Mouse (Mus musculus): ENCODE measurements around the gene Zfp65. TPM values are rescaled to one million over a fixed set of nuclear protein-coding genes. Genes with fewer than 3 reads are reported as not detected.
A peak's percentile ranks its signal among the peaks of the same experiment; 100 is the strongest.
"Not testable (repeated sequence)": the region's sequence is repeated elsewhere in the genome, so short reads cannot be mapped to it uniquely, and the experiment has no call there.

The Zfp65 gene
- total RNA-seq (2021) = 10 to 100 TPM; 13.2 to 13.3 TPM

DNA sequence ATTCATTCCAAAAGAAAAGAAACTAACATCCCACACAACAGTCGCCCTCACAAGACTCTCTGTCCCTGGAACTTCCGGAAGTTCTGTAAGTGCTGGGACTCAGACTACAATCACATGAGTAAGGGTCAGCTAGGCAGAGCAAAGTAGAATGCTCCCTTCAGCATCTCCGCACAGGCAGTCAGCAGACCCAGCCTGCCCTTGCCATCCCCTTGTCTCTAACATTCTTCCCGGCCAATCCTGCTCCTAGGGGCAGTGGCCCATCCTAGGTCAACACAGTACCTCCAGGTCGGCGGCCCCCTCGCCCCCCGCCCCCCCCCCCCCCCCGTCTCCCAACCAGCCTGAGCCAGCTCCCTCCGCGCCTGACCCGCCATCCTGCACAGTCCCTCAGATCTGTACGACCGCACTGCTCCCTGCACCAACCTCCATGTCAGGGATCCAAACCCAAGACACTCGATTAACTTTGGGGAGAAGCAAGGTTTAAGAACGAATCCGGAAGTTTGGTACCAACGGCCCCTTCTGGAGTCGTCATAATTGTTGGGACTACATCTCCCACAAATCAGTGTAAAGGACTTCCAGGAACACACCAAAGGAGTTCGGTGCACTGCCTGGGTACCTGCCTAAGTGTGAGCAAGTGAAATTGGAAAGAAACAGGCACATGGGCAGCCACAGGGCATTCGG lies at the start of gene Zfp65:
Gene Zfp65, minus strand, starts transcription at position 533 of the 678 bp plus-strand sequence.
- intact Hi-C loops (cut with DNase I) = loop anchor here (5.0 to 10.0 kb wide), 3 partner anchors 86 to 116 kb away; partner anchors contain the start of gene Zfp273
- DNase-seq (ENCODE audit: low spot score in 2 of 2) = peak; percentile 74 to 82

DNA sequence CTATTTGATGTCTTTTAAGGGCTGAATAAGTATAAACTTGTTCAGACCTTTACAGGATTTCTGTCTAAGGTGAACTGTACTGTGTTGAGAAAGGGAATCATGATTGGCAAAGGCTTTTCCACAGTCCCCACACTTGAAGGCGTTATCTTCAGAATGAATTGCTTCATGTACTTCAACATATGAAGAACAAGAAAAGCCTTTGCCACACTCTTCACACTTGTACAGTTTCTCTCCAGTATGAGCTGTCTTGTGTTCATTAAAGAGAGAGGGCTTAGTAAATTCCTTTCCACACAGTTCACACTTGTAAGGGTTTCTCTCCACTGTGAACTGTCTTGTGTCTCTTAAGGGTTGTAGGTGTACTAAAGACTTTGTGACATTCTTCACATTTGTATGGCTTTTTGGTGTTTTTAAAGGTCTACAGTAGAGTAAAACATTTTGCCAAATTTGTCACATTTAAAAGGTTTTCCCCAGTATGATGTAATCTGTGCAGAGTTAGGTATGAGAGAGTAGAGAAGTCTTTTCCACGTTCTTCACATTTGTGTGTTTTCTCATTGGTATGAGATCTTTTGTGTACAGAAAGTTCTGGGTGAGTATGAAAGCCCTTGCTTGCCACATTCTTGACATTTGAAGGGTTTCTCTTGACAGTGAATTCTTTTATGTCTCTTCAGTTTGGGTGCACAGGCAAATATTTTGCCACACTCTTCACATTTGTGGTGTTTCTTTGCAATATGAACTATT lies 34.2 kb upstream of the Zfp65 start:
- intact Hi-C loops (cut with DNase I) = no loop called here
- no peak for DNase-seq (ENCODE audit: low spot score in 2 of 2)

- intact Hi-C loops (cut with DNase I) = no loop called here
- DNase-seq (ENCODE audit: low spot score in 2 of 2) = no peak
These were observed 31.0 kb upstream of the Zfp65 start for GRCm38 (mm10) chr13:67759966-67760365.

GRCm38 (mm10) chr13:67755761-67756160 lies 26.8 kb upstream of the Zfp65 start:
- no peak for DNase-seq (ENCODE audit: low spot score in 2 of 2)
- intact Hi-C loops (cut with DNase I) = loop anchor here (2.0 kb wide), 1 partner anchor 57 kb away; the partner anchor contains the start of gene Zfp273

DNA sequence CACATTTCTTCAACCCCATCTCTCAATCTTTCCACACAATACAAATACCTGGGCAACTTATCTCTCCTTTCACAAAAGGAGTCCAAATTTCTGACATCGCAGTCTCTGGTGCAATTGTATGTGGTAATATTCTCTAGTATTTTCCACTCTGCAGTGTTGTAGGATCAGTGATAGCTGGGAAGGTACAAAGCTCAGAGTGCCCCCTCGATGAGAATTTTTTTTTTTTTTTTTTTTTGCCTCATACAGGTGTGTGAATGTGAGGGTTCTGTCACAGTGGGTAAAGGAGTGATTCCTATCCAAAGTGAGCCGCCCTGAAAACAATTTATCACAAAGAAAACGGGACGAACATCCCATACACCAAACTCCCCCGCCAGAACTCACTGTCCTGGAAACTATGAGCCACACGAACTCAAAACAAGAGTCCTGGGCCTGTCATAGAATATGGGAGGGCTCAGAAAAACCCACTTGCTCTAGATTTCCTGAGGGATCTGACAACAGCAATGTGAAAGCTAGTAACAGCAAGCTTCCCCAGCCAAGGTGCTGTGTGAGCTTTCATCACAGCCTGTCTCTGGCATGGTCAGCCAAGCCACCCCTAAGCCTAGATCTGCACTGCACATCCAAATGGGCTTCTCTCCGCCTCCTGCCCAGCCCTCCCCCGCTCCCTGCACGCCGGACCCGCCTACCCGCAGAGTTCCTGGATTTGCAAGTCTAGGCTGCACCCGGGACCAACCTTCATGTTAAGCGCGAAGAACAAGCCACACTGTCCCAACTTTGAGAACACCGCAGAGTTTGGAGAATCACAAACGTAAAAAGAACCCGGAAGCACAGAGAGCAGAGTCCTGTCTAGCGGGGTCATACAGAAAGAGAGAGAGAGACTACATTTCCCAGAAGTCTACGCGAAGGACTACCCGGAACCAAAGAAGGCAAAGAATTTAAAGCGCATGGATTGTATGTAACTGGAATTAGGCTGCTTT lies 25.6 kb upstream of the Zfp65 start, which contains the start of gene Zfp85:
Gene Zfp85, minus strand, starts transcription at position 896 of the 974 bp plus-strand sequence.
- peak; percentile 51 to 70 for DNase-seq (ENCODE audit: low spot score in 2 of 2)
- intact Hi-C loops (cut with DNase I) = loop anchor here (1.0 to 2.0 kb wide), 2 partner anchors 30 to 58 kb away; partner anchors contain the start of gene Zfp273

- no peak for DNase-seq (ENCODE audit: low spot score in 2 of 2)
- intact Hi-C loops (cut with DNase I) = no loop called here
These were observed 14.9 kb upstream of the Zfp65 start for GRCm38 (mm10) chr13:67743896-67744295.

GRCm38 (mm10) chr13:67742941-67743340 lies 14.0 kb upstream of the Zfp65 start:
- intact Hi-C loops (cut with DNase I) = no loop called here

GRCm38 (mm10) chr13:67734391-67734790 lies 5.4 kb upstream of the Zfp65 start:
- DNase-seq (ENCODE audit: low spot score in 2 of 2); intact Hi-C loops (cut with DNase I): not testable (repeated sequence)

More at GRCm38 (mm10) chr13:67742941-67743340, 14.0 kb upstream of the Zfp65 start:
- no peak for DNase-seq (ENCODE audit: low spot score in 2 of 2)

DNA sequence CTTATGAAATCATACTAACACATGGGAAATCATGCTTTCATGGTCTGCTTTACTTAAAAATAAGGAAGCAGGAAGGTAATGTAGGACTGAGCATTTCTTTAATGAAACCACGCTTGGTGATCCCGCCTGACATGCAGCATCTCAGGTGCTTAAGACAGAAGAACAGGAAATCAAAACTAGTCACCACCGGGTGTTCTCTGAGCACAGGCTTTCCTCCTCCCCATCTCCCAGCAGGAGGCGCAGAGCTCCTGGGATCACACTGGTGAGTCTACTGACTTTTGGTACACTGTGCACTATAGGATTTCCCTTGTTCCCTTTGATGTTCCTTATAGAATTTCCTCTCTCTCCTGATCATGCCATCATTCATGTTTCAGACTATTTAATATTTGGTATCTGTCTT lies 468 bp upstream of the Zfp65 start:
- peak; percentile 24 to 59 for DNase-seq (ENCODE audit: low spot score in 2 of 2)
- intact Hi-C loops (cut with DNase I) = loop anchor here (5.0 to 10.0 kb wide), 3 partner anchors 85 to 117 kb away; partner anchors contain the start of gene Zfp273

DNA sequence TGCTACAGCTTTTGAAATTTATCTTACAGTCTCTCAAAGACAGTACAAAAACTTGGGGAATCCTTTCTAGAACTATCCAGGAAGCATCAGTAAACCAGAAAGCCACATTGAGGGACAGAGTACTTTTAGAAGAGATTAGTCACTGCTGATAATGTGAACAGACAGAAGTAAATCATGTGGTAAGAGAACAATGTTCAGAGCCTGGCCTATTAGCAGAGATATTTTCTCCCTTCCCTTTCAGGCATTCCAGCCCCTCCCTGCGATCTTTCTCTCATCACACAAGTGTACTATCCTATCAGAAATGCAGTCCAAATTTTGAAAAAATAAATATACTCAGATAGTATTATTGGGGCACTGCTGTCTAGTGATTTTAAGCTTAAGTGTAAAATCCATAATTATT lies 867 bp downstream of the Zfp65 start:
- intact Hi-C loops (cut with DNase I) = loop anchor here (5.0 to 10.0 kb wide), 3 partner anchors 87 to 116 kb away; partner anchors contain the start of gene Zfp273
- no peak for DNase-seq (ENCODE audit: low spot score in 2 of 2)

GRCm38 (mm10) chr13:67725331-67725730 lies 3.6 kb downstream of the Zfp65 start:
- intact Hi-C loops (cut with DNase I) = loop anchor here (5.0 to 10.0 kb wide), 3 partner anchors 89 to 117 kb away; partner anchors contain the start of gene Zfp273
- DNase-seq (ENCODE audit: low spot score in 2 of 2) = peak in 1 of 2 experiments; percentile 5

GRCm38 (mm10) chr13:67723848-67724479 lies 5.0 kb downstream of the Zfp65 start:
- intact Hi-C loops (cut with DNase I) = loop anchor here (1.0 to 10.0 kb wide), 3 partner anchors 30 to 91 kb away; partner anchors contain the start of gene Zfp273
- DNase-seq (ENCODE audit: low spot score in 2 of 2) = peak; percentile 93 to 97

DNA sequence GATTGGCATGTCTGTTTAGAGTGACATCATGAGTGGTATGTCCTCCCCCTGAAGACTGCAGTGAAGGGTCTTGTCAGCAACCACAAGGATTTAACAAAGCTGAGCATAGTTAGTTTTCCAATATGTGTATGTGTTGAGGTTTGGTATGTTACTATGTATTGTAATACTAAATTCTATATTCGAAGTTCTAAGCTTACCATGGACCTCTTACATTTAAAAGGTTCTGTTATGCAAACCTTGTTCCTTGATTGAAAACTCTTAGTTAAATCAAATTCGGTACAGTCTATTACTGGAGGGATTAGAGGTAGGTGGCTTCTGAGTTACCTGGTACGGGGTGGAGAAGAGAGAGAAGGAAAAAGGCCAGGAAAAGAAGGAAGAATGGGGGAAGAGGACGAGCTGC lies 42.0 kb downstream of the Zfp65 start, which contains the start of gene Zfp738:
Gene Zfp738, minus strand, starts transcription at position 101 of the 400 bp plus-strand sequence.
- intact Hi-C loops (cut with DNase I) = no loop called here
- no peak for DNase-seq (ENCODE audit: low spot score in 2 of 2)

DNA sequence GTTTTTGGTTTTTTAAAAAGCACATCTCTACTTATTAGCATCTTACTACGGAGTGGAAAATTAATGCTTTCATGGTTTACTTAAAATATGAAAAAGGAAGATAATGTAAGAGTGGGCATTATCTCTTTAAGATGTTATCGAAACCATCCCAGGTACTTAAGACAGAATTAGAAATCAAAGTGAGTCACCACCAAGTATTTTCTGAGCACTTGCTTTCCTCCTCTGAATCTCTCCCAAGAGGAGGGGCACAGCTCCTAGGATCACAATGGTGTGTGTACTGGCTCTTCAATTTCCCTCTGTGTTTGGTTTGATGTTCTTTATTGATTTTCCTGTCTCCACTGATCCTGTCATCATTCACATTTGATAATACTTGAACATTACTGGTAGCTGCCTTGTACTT lies 45.1 kb downstream of the Zfp65 start:
- intact Hi-C loops (cut with DNase I) = loop anchor here (1.0 kb wide), 3 partner anchors 40 to 75 kb away; partner anchors contain the start of genes Gm49345, Zfp729a and Zfp729b
- DNase-seq (ENCODE audit: low spot score in 2 of 2) = peak in 1 of 2 experiments; percentile 6

DNA sequence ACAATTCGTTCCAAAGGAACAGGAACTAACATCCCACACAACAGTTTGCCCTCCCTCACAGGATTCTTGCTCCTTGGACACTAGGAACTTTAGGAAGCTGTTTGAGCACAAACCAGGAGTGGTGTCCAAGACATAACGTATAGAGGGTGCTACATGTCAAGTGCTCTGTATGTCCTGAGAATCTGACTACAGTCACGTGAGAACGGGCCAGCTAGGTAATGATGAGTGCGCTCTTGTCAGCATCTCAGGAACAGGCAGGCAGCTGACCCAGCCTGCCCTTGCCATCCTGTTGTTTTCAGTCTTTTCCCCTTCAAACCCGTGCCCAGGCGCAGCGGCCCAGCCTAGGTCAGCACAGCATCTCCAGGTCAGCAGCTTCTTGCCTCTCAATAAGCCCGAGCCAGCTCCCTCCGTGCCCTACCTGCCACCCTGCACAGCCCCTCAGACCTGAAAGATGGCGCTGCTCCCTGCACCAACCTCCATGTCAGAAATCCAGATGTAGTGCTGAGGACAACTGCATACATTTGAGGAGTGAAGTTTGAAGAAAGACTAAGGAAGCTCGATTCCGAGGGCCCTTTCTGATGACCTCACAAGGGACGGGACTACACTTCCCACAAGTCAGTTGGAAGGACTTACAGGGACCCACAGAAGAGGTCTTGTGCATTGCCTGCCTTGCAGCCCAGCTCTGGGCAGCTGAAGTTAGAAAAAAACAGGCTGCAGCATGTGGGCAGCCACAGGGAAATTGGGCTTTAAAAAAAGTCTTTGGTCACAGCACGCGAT lies 45.8 kb downstream of the Zfp65 start:
- peak; percentile 90 to 96 for DNase-seq (ENCODE audit: low spot score in 2 of 2)
- intact Hi-C loops (cut with DNase I) = loop anchor here (1.0 kb wide), 3 partner anchors 41 to 74 kb away; partner anchors contain the start of genes Gm49345, Zfp729a and Zfp729b

DNA sequence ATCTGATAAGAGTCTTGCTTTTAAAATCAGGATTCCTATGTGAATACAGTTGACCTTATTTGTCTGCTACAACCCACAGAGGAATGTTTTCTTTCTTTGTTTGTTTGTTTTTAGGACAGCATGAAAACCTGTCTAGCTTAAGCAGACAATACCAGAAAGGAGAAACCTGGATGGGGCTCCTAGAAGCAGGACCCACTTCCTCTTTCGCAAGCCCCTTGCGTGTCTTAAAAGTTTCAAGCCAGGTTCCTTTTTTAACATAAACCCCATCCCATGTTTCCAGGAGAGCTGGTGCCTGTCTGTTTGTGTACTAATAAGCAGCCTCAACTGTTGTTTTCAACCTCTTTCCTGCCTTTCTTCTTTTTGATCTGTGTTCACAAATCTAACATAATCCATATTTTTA lies 54.1 kb downstream of the Zfp65 start:
- intact Hi-C loops (cut with DNase I) = loop anchor here (2.0 kb wide), 1 partner anchor 48 kb away; no protein-coding TSS in a partner anchor

More for the DNA sequence above, 54.1 kb downstream of the Zfp65 start:
- no peak for DNase-seq (ENCODE audit: low spot score in 2 of 2)
